Mouse (Mus musculus) thymus, postnatal 36 days (tissue): ENCODE data around the gene Trp53bp1.

ENCODE experiments used
- DNase-seq, 2 experiments: peaks; one replicate each; pipeline ENCODE4 v3.0.0; 2022; ENCODE audit warnings: mixed read lengths in 2 of 2

The Trp53bp1 gene

DNA sequence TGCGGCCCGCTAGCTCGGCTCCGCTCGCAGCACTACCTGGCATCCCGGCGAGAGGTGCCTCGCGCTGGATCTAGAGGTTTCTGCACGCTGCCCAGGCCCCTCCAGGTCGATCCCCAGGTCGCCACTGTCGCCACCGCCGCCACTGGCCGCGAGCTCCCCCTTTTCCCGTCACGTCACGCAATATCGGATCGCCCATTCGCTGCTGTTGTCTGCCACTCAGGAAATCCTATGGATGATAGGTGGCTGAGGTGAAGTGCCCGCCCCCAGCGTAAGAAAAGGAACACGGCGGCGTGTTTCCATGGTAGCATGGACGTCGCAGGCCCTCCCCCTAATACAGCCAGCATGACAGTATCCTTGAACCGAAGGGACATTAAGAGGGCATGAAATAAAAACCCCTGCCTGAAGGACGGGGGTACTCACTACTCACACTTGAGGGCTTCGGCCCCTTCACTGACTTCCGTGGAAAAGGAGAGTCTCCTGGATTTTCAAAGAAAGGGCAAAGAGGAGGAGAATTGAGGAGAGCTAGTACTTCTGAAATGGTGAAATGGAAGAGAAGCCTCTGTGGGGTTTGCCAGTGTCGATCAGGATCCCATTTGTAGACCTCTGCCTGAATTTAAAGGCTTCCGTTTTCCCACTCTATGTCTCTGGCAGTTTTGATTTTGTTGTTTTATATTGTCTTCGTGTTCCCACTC lies at the start of gene Trp53bp1:
TSS of gene Trp53bp1 (minus strand) at position 172 of the 692 bp plus-strand sequence.
- peak; percentile 92 for DNase-seq

GRCm38 (mm10) chr2:121316278-121316677 lies 45.1 kb upstream of the Trp53bp1 start:
- DNase-seq: no peak

DNA sequence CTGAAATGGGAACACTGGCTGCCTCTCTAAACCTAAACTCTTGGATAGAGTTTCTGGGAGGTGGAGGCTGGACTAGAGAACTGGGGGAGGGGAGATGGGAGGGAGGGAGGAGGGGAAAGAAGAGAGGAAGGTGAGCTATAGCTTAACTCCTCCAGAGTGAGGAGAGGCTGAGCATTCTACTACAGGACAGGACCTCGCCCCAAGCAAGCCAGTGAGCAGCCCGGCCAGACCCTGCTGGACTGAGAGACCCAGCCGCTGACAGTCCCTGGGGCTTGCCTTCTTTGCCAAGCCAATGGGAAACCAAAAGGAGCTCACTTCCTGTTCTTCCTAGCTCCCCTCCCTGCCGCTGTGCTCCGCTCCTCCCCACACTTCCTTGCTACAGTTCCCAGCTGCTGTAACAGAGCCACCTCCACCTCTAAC lies 37.8 kb upstream of the Trp53bp1 start:
- DNase-seq: no peak

DNA sequence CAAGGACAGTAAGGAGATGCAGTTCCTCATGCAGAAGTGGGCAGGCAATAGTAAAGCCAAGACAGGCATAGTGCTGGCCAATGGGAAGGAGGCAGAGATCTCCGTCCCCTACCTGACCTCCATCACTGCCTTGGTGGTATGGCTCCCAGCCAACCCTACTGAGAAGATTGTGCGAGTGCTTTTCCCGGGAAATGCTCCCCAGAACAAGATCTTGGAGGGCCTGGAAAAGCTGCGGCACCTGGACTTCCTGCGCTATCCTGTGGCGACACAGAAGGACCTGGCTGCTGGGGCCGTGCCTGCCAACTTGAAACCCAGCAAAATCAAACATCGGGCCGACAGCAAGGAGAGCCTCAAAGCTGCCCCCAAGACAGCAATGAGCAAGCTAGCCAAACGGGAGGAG lies 28.8 kb upstream of the Trp53bp1 start:
- no peak for DNase-seq

DNA sequence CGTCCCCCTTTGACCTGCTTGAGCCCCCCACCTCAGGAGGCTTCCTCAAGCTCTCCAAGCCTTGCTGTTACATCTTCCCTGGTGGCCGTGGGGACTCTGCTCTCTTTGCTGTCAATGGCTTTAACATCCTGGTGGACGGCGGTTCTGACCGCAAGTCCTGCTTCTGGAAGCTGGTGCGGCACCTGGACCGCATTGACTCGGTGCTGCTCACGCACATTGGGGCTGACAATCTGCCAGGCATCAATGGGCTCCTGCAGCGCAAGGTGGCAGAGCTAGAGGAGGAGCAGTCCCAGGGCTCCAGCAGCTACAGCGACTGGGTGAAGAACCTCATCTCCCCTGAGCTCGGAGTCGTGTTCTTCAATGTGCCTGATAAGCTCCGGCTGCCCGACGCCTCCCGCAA lies 28.3 kb upstream of the Trp53bp1 start:
- no peak for DNase-seq

- no peak for DNase-seq
Observed at GRCm38 (mm10) chr2:121298131-121298530, 26.9 kb upstream of the Trp53bp1 start.

GRCm38 (mm10) chr2:121297701-121298100 lies 26.5 kb upstream of the Trp53bp1 start:
- no peak for DNase-seq

DNA sequence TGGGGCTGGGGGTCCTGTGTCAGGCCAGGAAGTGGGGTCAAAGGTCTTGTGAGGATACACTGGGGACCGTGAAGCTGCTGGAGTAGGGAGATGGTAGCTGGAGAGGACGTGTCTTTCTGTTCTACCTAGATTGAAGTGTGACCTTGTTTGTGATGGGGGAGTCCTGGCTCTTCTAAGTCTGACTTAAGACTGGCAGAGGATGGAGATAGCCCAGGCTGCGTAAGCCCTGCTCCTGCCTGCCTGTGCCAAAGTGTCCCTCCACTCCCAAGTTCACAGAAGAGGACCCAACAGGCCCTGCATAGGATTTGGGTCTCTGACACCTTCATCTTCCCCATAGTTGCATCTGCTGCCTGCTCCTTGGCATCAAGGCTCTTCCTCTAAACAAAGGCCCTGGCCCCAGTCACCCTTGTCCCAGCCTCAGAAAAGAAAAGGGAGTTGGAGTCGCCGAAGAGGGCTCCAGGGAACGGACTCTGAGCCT lies 25.6 kb upstream of the Trp53bp1 start:
- no peak for DNase-seq

- DNase-seq: peak; percentile 30 to 60
Observed at GRCm38 (mm10) chr2:121295608-121296571, 24.7 kb upstream of the Trp53bp1 start.

DNA sequence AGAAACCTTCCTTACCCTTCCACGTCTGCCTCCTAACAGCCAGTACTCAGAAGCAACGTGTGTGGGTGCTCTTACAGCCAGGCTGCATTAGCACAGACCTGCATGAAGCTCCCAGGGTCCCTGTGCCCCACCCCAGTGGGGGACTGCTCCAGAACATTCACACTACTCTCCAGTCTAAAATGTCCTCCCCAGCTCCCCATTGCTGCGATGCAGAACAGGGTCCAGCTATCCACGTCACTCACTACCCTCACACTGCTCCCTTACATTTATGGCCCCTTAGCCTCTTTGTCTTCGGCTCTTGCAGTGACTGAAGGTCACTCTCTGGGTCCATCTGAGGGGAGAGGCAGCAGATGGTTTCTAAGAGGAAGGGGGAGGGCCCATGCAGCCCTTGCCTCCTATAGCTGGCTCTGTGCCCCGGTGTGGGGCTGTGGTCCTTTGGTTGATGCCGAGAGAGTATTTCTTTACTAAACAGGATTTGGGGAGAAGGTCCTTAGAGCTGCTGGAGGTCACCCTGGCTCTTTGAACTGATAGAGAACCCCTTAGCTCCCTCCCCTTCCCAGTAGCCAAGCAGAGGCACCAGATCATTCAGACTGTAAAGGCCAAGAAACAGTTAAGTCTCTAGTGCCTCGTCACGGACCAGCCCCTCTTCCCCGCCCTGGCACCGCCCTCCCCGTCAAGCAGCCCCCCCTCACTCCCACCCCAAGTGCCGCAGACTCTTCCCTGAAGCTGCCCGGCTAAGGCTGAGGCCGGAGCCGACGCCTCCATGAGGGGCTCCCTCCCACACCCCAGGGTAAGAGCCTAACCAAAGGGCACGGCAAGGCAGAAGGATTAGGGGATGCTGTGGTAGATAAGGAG lies 23.8 kb upstream of the Trp53bp1 start:
- no peak for DNase-seq

DNA sequence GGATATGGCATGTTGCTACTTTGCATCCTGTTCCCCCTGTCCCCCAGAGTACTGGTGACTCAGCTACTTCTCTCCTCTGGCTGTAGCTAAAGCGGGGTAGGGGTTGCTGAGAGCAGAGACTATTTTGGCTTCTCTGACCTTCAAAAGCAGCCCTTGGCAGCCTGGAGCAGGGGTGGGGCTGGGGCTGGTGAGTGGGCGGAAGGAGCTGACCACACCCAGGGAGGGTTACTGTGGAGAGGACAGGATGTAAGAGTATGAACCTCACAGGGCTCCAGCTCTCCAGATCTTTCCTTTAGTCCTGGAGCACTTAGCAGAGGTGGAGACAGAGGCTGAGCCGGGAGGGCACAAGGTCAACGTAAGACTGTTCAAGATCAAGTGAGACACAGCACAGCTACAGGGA lies 23.0 kb upstream of the Trp53bp1 start:
- DNase-seq: no peak

DNA sequence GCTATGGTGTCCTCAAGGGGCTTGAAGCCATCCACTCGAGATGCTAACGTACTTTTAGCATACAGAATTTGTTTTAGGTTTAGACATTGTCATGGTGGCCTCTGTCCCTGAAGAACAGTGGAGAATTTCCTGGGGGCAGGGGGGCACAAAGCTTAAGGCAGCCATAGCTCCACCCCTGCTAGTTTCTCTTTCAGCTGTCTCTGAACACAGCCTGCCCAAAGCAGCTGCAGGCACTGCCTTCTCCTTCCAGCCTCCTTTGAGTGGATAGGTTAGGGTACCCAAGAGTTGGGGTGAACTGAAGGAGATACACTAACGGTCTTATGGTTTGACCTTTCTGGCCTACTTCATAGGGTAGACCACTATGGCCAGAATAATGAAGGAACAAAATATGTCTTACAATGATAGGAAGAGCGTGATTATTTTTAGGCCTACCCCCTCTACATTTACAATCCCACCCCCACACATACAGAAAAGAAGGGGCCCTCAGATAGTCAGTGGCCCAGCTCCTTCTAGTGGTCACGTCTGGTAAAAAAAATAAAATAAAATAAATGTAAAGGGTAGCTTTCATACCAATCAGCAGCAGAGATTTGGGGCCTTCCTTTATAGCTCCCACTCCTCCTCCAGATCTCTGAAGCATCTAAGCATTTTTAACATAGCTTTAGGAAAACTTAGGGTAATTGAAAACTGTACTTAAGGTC lies 21.3 kb upstream of the Trp53bp1 start:
- DNase-seq: no peak

DNA sequence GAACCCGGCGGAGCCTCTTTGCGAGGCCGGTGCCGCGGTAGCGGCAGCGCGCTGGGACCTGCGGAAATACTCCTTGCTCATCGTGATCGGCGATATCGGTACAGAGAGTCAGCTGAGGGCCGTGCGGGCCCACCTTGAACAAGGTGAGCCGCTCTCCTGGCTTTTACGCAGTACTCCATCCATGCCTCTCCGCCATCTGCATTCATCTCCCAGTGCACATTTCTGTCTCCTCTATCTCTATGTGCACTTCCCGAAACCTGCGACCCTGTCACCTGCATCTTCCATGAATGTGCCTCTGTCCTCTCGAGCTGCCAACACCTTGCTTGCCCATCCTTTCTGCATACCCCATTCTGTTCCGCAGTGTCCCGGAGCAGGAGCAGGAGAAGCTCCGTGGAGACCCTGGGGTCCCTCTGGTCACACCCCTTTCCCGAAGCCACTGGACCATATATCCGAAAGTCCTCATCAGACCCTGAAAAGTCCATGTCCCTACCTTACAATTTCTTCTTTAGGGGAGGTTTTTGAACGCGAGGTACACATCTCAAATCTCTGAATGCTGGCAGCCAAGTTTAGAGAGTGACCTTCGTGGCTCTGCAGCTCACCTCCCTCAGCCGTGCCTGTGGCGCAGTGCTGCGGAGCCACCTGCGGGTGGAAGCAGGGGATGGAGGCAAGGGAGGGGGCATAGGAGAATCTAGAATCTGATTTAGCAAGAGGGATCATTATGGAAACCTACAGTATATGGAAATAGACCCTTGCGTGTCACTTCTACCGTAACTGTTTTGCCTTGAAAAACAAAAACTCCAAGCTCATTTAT lies 18.7 kb upstream of the Trp53bp1 start:
- DNase-seq: peak in 1 of 2 experiments; percentile 20

- peak; percentile 84 to 89 for DNase-seq
Observed at GRCm38 (mm10) chr2:121288901-121289729, 17.9 kb upstream of the Trp53bp1 start, which contains the start of gene Map1a. Map1a (plus strand) TSS chr2:121289600.

- no peak for DNase-seq
Observed at GRCm38 (mm10) chr2:121287850-121288249, 16.6 kb upstream of the Trp53bp1 start.

DNA sequence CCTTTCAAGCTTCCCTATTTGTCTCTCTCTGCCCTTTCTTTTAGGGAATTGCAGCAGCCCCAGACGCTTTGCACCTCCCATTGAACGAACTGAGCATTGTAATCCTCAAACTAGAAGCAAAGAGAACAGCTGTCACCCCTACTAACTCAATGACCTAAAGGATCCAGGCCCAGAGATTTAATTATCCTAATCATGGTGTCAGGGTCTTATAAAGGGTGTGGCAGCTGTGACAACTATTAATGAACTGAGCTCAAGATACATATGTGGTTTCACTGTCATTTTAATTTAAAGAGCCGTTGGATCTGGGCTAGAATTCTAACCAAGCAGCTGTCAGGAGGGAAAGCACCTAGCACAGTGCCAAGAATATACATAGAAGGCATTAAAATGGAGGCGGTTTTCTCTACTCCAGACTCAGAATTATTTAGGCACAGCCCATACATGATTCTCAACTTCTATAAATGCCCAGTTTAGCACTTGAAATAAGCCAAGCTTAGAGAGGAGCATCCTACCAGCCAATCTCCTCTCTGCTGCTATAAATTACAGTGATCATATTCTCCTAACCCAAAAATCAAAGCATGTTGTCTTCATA lies 815 bp upstream of the Trp53bp1 start:
- no peak for DNase-seq

DNA sequence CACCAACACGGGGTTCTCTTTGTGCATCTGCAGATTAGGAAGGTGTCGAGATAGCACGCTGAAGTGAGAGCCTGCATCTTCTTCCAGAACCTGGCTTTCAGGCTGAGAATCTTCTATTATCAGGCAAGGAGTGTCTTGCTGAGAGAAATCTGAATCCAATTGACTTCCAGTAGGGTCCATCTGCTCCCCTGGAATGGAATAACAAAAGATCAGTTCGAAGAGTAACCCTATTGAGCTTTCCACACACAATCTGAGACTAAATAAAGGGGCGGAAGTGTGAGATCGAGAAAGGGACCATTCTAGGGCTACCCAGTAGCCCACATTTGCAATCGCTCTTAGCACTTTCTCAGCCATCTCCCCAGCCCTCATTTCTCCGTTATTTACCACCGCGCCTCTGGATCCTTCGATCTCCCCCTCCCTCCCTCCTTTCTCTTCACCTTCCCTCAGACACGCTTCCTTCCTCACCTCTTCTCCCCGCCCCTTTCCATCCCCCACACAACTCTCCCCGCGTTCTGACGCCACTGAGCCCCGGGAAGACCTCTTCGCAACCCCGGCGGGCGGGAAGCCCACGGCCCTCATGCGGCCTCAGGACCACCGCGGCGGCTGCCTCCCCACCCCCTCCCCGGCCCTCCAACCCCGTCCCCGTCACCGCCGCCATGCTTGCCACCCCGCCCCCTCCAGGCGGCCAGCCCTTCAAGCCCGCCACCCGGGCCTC lies 529 bp downstream of the Trp53bp1 start:
- DNase-seq: no peak

DNA sequence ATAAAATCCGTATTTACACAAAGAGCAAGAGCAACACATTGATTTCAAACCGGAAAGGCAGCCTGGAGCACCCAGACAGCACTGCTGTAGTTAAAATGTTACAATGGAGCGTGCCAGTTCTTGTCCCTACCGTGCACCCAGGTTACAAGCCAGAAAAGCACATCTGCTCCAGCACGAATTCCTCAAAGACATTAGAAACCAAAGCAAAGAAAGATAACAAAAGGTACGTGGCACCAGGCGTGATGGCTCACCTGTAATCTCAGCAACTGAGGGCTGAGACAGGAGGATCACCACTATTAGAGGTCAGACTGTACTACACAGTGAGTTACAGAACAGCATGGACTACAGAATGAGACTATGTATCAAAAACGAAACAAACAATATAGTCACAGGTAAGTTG lies 2.8 kb downstream of the Trp53bp1 start:
- DNase-seq: no peak

DNA sequence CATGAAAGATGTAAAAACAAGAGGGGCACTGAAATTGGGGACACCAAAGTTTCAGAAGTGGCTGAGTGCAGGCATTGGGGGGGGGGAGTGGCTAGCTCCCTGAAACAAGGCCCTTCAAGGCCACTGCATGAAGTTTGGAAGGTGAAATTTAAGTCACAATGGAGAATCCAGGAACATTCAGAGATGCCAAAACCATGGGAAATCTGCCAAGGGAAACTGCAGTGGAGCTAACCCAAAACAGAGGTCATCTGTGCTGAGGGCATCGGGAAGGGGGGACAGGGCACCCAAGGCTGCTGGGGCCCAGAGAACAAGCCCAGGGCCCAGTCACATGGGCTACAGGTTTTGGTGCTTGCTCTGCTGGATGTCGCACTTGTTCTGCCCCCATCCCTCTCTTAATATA lies 21.4 kb downstream of the Trp53bp1 start:
- no peak for DNase-seq
